Mouse (Mus musculus) embryo, embryonic 11.5 days (tissue): ENCODE measurements at regions not wholly inside any gene's neighbourhood (a gene's known extent, or its start where the extent isn't known, plus 50 kb on each side); places are given as distances from the start of the nearest gene placed in this dataset.
"Not testable (repeated sequence)": the region's sequence is repeated elsewhere in the genome, so short reads cannot be mapped to it uniquely, and the experiment has no call there.

Source experiments
- DNase-seq: peaks from one replicate; pipeline ENCODE4 v3.0.0-alpha.2; 2012; ENCODE audit warnings: low read depth, low spot score

- DNase-seq: no peak
These were observed 97.8 kb downstream of the Wdr11 start for GRCm38 (mm10) chr7:129689464-129689863.

DNA sequence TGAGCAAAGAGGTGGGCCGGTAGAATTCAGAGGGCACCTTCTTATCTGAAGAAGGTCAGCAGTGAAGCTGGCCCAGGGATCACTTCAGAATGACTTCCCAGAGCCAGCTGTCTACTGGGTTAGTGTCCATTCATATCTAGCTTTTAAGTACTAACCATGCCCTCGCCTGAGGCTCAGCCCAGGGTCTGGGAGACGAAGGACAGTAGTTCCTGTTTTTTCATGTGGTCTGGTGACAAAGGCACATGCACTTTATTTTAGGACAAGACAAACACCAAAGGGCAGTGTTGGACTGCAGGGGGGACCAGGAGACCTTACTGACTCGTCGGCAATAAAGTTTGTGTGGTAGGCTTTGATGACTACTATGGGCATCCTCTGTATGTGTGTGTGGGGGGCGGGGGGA is 99.2 kb downstream of the Wdr11 start:
- DNase-seq: no peak

GRCm38 (mm10) chr7:129691619-129692071 is 100.0 kb downstream of the Wdr11 start:
- peak; percentile 26 for DNase-seq

- no peak for DNase-seq
These were observed 102.0 kb downstream of the Wdr11 start for GRCm38 (mm10) chr7:129693635-129694034.

DNA sequence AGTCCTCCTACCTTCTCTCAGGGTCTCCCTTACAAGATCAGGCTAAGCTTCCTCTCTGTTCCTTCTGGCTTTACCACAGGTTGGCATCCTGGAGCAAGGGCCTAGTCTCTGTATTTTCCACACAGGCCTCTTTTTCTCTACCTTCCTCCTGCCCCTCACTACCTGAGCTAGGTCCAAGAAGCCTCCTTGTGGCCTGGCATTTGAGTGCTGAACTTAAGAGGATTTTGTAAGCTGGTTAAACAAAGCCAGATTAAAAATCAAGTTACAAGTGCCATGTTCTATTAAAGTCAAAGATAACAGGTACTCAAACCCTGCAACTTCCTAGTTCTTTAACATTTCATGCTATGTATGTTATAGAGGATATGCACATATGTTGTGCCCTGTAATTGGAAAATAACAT is 102.5 kb downstream of the Wdr11 start:
- DNase-seq: no peak

DNA sequence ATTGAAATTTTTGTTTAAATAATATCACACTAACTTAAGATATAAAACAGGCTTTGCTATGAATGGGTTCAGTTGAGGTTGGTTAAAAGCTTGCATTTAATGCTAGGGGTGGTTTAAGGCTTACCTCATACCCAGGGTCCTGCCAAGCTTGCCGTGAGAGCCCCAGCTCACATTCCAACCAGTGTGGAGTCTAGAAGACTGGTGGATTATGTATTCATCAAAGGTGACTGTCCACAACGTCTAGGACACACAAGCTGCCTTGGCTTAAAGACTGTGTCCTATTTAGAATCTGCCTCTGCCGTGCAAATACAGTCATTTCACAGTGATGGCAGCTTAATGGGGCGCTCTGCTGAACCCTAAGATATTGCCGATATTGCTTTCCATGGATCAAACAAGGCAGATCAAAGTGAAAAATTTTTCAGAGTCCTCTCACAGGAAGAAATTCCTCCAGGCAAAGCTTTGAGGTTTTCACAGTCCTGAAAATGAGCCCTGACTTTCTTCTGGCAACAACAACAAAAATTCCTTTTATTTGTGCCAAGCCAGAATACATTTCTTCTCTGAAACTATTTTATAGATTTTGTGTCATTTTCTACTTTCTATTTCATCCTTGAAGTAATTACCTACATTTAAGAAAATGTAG is 108.4 kb downstream of the Wdr11 start:
- no peak for DNase-seq

DNA sequence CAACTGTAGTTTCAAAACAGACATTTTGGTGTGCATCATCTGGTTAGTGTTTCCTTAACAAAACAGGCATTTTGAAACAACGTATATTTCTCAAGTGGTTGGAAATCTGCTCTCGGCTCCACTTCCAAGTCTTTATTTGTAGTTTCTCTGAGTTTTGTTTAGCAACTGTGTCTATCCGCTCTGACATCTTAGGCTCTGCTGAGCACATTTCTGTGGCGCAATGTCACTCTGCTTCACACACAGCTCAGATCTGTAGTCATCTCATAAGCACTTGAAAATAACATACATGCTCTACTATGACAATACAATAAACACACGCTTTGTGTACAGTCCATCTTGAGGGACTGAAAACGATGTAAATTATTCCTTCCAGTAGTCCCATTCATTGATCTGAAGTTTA is 135.9 kb downstream of the Wdr11 start:
- no peak for DNase-seq

DNA sequence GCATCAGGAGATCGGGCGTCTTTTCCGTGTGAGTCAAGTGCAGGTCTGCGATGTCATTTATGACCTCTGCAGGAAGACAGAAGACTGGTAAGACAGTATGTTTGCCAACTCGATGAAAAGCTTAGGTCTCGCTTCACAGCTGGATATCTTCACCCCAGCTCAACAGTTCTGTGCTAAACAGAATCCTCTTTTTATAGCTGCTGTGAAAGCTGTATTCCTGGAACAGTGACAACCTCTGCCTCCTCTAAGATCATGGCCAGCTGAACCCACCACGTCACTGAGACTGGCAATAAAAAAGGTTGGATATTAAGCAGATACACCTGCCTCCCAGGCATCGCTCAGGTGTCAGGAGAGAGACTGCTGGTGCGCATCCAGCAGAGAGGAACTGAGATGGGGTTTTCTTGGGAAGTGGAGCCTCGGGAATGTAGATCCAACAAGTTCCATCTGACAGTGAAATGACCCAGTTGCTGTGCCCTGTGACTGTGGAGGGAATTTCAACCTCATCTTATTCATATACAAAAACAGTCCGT is 138.1 kb downstream of the Wdr11 start:
- no peak for DNase-seq

DNA sequence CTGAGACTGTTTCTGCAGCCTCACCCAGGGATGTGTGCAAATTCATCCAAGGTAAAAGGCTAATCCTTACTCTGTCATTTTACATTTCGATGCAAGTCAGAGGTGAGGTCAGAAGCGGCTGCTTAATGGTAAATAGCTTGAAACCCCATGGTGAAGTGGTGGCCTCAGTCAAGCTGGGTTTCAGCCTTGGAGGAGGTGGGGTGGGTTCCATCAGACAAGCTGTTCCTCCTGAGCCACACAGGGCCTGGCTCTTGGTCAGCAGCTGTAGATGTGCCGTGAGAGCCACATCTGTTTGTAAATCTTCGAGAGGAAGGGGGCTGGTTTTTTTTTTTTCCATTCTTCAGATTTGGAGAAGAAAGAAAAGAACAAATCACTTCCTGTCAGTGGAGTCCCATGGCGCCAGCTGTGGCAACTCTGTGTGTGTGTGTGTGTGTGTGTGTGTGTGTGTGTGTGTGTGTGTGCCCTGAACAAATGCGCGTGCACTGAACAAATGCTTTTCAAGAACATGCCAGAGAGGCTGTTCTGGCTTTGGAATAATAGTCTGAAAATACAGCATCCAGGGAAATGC is 139.2 kb downstream of the Wdr11 start:
- DNase-seq: no peak

- DNase-seq: no peak
These were observed 151.0 kb downstream of the Wdr11 start for GRCm38 (mm10) chr7:129742657-129743056.

GRCm38 (mm10) chr7:129743955-129744666 is 152.4 kb downstream of the Wdr11 start:
- DNase-seq: peak; percentile 46

DNA sequence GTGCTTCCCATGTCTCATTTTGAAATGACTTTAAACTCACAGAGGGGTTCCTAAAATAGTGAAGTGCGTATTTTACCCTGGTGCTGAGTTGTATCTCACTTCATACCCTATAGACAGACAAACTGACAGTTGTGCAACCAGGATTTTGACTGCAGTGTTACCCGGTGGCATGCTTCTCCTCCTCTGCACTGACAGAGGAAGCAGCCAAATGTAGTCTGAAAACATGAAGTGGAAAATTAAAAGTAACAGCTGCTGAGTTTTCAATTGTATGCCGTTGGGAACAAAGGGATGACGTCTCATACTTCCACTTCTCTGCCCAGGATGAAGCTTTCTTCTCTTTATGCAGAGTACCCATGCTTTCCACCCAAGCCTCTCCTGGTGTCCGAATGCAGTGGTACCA is 155.0 kb downstream of the Wdr11 start:
- no peak for DNase-seq

DNA sequence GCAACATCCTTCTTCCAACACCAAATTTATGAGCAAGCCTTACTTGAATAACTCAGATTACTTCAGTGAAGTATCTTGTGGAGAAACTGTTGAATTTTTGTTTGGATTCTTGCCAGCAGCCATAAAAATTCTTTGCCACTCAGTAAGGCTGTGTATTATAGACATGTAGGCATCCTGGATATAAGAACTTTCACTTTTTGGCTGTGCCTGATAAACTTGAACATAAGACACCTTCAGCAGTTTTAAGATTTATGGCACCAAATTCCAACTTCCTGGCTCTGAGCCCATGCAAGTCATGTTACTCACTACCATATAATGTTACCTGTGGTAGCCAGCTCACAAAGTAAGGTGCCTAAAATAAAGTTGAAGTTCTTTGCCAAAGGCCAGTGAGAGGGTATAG is 159.3 kb downstream of the Wdr11 start:
- no peak for DNase-seq

- DNase-seq: no peak
These were observed 163.1 kb downstream of the Wdr11 start for GRCm38 (mm10) chr7:129754737-129755136.

DNA sequence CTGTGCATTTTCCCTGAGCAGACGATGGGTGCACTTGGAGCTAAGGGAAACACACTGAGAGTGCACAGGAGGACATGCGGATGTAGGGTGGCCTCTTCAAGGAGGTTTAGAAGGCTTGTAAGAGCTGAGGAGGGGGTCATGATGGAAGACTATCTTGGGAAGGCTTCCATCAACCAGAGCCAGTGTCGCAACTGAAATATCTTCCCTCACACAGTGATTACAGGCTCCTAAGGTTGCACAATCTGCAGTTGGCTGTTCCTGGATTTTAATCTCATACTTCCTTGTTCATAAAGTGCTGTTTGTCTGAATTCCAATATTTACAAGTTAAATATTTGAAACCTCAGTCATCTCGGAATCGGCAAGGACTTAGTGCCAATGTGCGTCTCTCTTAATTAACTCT is 164.5 kb downstream of the Wdr11 start:
- DNase-seq: no peak

- no peak for DNase-seq
These were observed 168.2 kb downstream of the Wdr11 start for GRCm38 (mm10) chr7:129759848-129760247.

DNA sequence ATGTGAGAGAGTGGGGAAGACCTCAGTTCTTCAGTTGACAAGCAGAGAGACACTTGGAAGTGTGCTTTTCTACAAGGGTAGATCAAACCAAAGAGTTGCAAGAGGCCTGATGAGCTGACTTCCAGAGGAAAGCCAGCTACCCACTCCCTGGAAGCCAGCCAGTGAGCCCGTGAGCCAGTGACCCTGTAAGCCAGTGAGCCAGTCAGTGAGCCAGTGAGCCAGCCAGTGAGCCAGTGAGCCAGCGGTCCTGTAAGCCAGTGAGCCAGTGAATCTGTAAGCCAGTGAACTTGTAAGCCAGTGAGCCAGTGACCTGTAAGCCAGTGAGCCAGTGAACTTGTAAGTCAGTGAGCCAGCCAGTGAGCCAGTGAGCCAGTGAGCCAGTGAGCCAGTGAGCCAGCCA is 168.7 kb downstream of the Wdr11 start:
- no peak for DNase-seq

- DNase-seq: no peak
These were observed 172.1 kb downstream of the Wdr11 start for GRCm38 (mm10) chr7:129763754-129764153.

- no peak for DNase-seq
These were observed 172.8 kb downstream of the Wdr11 start for GRCm38 (mm10) chr7:129764456-129764970.

DNA sequence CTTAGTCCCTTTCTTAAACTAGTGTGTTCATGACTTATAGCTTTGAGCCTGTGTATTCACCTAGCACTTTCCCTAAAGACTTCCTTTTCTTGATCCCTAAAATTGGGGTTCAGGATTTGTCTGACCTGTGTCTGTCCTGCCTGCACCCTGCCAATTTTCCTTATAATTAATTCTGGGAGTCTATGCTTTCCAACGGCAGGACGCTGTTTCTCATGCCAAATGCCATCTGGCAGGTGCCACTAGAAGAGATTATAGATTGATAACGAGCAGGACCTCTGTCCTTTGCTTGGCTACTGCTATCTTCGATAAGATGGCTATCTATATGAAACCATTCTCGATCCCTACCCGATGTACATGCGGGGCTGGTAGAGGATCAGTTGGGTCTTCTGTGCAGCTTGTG is 174.0 kb downstream of the Wdr11 start:
- no peak for DNase-seq

DNA sequence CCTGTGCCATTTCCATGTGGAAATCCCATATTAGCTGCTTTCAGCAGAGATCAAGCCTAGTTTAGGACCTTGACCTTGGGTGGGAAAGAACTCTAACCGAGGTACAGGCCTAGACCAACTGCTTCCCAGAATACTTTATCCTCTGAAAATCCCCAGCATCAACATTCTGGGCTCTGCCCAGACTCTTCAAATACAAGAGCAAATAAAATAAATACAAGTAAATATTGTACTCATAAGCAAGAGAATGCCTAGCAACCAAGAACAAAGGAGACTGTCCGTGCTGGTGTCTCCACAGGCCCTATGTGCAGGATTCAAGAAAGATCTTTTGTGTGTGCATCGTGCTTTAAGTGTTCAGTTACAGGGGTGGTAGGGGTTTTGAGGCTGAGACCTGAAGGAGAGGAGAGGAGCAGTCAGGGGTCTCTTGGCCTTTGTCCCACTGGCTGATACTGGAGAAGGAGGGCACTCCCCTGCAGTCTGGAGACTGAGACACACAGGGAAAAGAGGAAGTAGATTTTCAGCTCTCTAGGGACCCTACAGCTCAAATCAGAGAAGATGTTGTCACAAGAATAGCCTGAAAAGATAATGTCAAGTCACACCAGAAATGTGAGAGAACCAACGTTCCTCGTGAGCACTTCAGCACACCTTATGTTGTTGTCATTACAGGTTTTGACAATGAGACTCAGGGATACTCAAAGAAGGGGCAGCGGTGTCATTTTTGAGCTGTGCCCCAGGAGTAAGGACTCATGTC is 174.6 kb downstream of the Wdr11 start:
- DNase-seq: no peak

- not testable (repeated sequence) for DNase-seq
These were observed 178.0 kb downstream of the Wdr11 start for GRCm38 (mm10) chr7:129769673-129770072.
